Mouse (Mus musculus): Measurements from ENCODE around the gene Ccdc170.

GRCm38 (mm10) chr10:4599591-4599990, 117.3 kb downstream of the Ccdc170 start:
- TF ChIP-seq CTCF (IDR thresholded peaks at IDR 0.05; ENCODE audit: borderline replicate concordance, insufficient read depth, low read length): no peak
- TF ChIP-seq POLR2A (IDR thresholded peaks at IDR 0.05; ENCODE audit: low read depth, low read length): no peak
